Mouse (Mus musculus) forebrain, embryonic 10.5 days (tissue): Measurements from ENCODE around the gene Rb1. TPM values are rescaled to one million over a fixed set of nuclear protein-coding genes. Genes with fewer than 3 reads are reported as not detected.

Experiments
- DNase-seq: peaks from one replicate; pipeline ENCODE4 v3.0.0-alpha.2; 2017; ENCODE audit warnings: low spot score; ENCODE audit errors: extremely low spot score
- H3K27ac ChIP-seq: fragments of 300-500 bp; sonication (generic); 2 replicates; pipeline ENCODE4 v1.5.1; 2016; ENCODE audit warnings: mild to moderate bottlenecking
- H3K27me3 ChIP-seq: fragments of 300-500 bp; sonication (generic); 2 replicates; pipeline ENCODE4 v1.6.1; 2016; ENCODE audit warnings: mild to moderate bottlenecking; ENCODE audit not compliant: poor library complexity, severe bottlenecking
- H3K36me3 ChIP-seq: fragments of 300-500 bp; sonication (generic); replicated peaks from 2 replicates; pipeline ENCODE4 v1.6.1; 2016; ENCODE audit warnings: mild to moderate bottlenecking, moderate library complexity
- H3K4me1 ChIP-seq: fragments of 300-500 bp; sonication (generic); 2 replicates; pipeline ENCODE4 v1.6.1; 2016
- H3K4me3 ChIP-seq: fragments of 300-500 bp; sonication (generic); 2 replicates; pipeline ENCODE4 v1.5.1; 2016; ENCODE audit warnings: mild to moderate bottlenecking, moderate library complexity
- H3K9me3 ChIP-seq: fragments of 300-500 bp; sonication (generic); 2 replicates; pipeline ENCODE4 v1.6.1; 2016; ENCODE audit warnings: mild to moderate bottlenecking, moderate library complexity
- WGBS: fragments of 180-500 bp; shearing (Covaris S2); methylation state at CpG from one replicate; pipeline ENCODE4 v1.1.7; 2016; 5-methylcytosine and 5-hydroxymethylcytosine counted together
- polyA plus RNA-seq: library from polyadenylated mRNA; unstranded; fragments of >200 nt; fragmentation: Nextera tagmentation; extraction: Ambion mirVana; gene quantifications from 2 replicates; pipeline ENCODE4 v1.2.1, GENCODE M21; 2016

Rb1 gene
- polyA plus RNA-seq, 1 experiment from 2014 or later: 27.7 TPM

DNA sequence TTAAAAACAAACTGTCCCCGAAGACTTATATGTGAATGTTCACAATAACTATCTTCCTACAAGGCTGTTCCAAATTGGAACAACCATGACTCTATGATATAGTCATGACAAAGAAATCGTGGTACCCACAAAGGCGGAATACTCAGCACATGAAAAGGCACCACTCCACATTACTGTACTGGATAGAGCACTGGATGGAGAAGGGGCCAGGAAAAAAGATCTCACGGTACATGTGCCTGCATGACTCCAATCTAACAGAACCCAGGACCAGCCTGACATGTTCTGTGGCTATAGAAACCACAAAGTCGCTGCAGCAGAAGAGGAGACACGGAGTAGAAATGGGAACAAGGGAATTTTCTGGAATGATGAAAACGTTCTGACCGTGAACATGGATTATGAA lies 29.1 kb upstream of the Rb1 start:
- 93% methylated on average over 8 of the region's 8 CpGs for WGBS
- Histone ChIP-seq H3K27me3 (no peaks in the 10 kb centered on the region), H3K36me3 (peaks cover 33% of the 10 kb centered on the region), H3K9me3 (no peaks in the 10 kb centered on the region), H3K27ac (no peak overlapping the region), H3K4me3 (no peak overlapping the region), H3K4me1 (no peaks in the 10 kb centered on the region)
- no peak for DNase-seq

DNA sequence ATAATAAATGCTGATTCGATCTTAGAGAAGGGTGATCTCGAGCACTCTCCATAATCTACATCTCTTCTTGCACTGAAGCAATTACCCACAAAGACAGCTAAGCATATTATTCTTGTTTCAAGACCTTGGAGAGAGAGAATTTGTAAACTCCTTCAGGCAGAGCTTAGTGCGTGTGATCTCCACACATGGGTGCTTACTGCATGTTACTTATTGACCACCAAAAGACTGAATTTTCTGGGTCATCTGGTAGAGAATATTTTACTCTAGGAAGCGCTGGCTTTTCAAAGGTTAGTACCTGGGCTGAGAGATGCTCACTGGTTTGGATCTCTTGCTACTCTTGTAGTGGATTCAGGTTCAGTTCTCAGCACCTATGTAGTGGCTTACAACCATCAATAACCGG lies 25.5 kb upstream of the Rb1 start:
- Histone ChIP-seq H3K4me3 (no peak overlapping the region), H3K9me3 (no peaks in the 10 kb centered on the region), H3K36me3 (peaks cover 6% of the 10 kb centered on the region; the same call in 1 of the 2 replicates), H3K27me3 (no peaks in the 10 kb centered on the region), H3K27ac (no peak overlapping the region), H3K4me1 (peaks cover 5% of the 10 kb centered on the region)
- DNase-seq: no peak
- 92% methylated on average over 5 of the region's 5 CpGs for WGBS

GRCm38 (mm10) chr14:73350029-73350428 lies 24.4 kb upstream of the Rb1 start:
- H3K36me3 ChIP-seq: 0 out of 2 replicates have a peak, but pooled peaks cover under 1% of the 10 kb centered on the region
- peaks cover 5% of the 10 kb centered on the region for H3K4me1 ChIP-seq
- H3K27me3 ChIP-seq: no peaks in the 10 kb centered on the region
- 76% methylated on average over 1 of the region's 1 CpGs for WGBS
- H3K9me3 ChIP-seq: no peaks in the 10 kb centered on the region
- H3K27ac ChIP-seq: no peak overlapping the region
- H3K4me3 ChIP-seq: no peak overlapping the region
- no peak for DNase-seq

GRCm38 (mm10) chr14:73349061-73349670 lies 23.5 kb upstream of the Rb1 start:
- 67% methylated on average over 7 of the region's 7 CpGs for WGBS
- Histone ChIP-seq H3K27ac (no peak overlapping the region), H3K4me1 (peaks cover 5% of the 10 kb centered on the region), H3K4me3 (no peak overlapping the region), H3K36me3 (no peaks in the 10 kb centered on the region), H3K27me3 (no peaks in the 10 kb centered on the region), H3K9me3 (no peaks in the 10 kb centered on the region)
- DNase-seq: no peak

GRCm38 (mm10) chr14:73347302-73347701 lies 21.7 kb upstream of the Rb1 start:
- no peak for DNase-seq
- WGBS: 93% methylated on average over 9 of the region's 9 CpGs
- Histone ChIP-seq H3K36me3 (no peaks in the 10 kb centered on the region), H3K4me3 (no peak overlapping the region), H3K27me3 (no peaks in the 10 kb centered on the region), H3K4me1 (peaks cover 5% of the 10 kb centered on the region), H3K27ac (no peak overlapping the region), H3K9me3 (no peaks in the 10 kb centered on the region)

DNA sequence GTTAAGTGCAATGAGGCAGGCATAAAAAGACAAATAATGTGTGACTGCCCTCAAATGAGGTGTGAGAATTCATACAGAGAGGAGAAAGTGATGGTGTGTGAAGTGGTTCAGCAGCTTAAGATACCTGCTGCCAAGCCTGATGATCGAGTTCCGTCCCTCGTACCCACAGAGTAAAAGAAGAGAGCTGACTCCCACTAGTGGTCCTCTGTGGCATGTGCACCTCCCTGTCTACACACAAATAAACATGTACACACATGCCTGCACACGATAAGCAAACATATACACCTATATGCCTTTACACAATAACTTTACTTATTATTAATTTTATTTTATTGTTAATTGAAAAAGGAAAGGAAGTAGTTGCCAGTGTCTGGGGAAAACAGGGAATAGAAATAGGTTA lies 20.0 kb upstream of the Rb1 start:
- Histone ChIP-seq H3K4me1 (peaks cover 5% of the 10 kb centered on the region), H3K27me3 (no peaks in the 10 kb centered on the region), H3K27ac (no peak overlapping the region), H3K9me3 (no peaks in the 10 kb centered on the region), H3K36me3 (no peaks in the 10 kb centered on the region), H3K4me3 (no peak overlapping the region)
- DNase-seq: no peak
- 91% methylated on average over 4 of the region's 4 CpGs for WGBS

- Histone ChIP-seq H3K27ac (no peak overlapping the region), H3K27me3 (no peaks in the 10 kb centered on the region), H3K9me3 (no peaks in the 10 kb centered on the region), H3K4me1 (no peaks in the 10 kb centered on the region), H3K36me3 (no peaks in the 10 kb centered on the region), H3K4me3 (no peak overlapping the region)
- no peak for DNase-seq
- 70% methylated on average over 6 of the region's 6 CpGs for WGBS
Measured at GRCm38 (mm10) chr14:73340051-73340755, 14.6 kb upstream of the Rb1 start.

- Histone ChIP-seq H3K4me1 (no peaks in the 10 kb centered on the region), H3K9me3 (no peaks in the 10 kb centered on the region), H3K4me3 (no peak overlapping the region), H3K27ac (no peak overlapping the region), H3K27me3 (no peaks in the 10 kb centered on the region), H3K36me3 (no peaks in the 10 kb centered on the region)
- 82% methylated on average over 3 of the region's 3 CpGs for whole genome bisulfite sequencing
- DNase-seq: no peak
Measured at GRCm38 (mm10) chr14:73339615-73340014, 14.0 kb upstream of the Rb1 start.

- WGBS: 83% methylated on average over 6 of the region's 6 CpGs
- Histone ChIP-seq H3K36me3 (no peaks in the 10 kb centered on the region), H3K27ac (no peak overlapping the region), H3K4me1 (no peaks in the 10 kb centered on the region), H3K9me3 (no peaks in the 10 kb centered on the region), H3K4me3 (no peak overlapping the region), H3K27me3 (no peaks in the 10 kb centered on the region)
- no peak for DNase-seq
Measured at GRCm38 (mm10) chr14:73336316-73337080, 10.9 kb upstream of the Rb1 start.

GRCm38 (mm10) chr14:73334926-73335805 lies 9.5 kb upstream of the Rb1 start:
- DNase-seq: no peak
- H3K4me3 ChIP-seq: no peak overlapping the region
- no peaks in the 10 kb centered on the region for H3K4me1 ChIP-seq
- 88% methylated on average over 22 of the region's 22 CpGs for WGBS
- H3K36me3 ChIP-seq: no peaks in the 10 kb centered on the region
- no peaks in the 10 kb centered on the region for H3K27me3 ChIP-seq
- no peak overlapping the region for H3K27ac ChIP-seq
- no peaks in the 10 kb centered on the region for H3K9me3 ChIP-seq

GRCm38 (mm10) chr14:73333880-73334279 lies 8.3 kb upstream of the Rb1 start:
- H3K4me3 ChIP-seq: no peak overlapping the region
- H3K9me3 ChIP-seq: no peaks in the 10 kb centered on the region
- DNase-seq: no peak
- no peaks in the 10 kb centered on the region for H3K4me1 ChIP-seq
- no peak overlapping the region for H3K27ac ChIP-seq
- 95% methylated on average over 3 of the region's 3 CpGs for WGBS
- no peaks in the 10 kb centered on the region for H3K36me3 ChIP-seq
- no peaks in the 10 kb centered on the region for H3K27me3 ChIP-seq

DNA sequence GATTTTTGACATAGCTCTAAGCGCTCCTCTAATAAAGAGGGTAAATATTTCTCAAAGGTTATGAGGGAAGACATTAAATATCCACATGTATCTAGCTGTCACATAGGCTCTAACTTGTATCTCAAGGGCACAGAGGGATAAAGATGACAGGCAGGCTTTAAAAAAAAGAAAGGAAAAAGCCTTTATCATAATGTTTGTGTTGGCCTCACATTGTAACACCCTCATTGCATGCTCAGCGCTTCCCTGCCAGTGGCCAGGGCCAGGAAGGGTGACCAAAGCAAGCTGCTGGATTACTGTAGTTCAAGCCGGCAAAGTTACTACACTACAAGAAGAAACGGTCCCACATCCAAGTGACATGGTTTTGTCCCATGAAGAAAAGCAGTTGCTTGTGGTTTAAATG lies 5.8 kb upstream of the Rb1 start:
- H3K36me3 ChIP-seq: no peaks in the 10 kb centered on the region
- peaks cover 9% of the 10 kb centered on the region for H3K4me1 ChIP-seq
- no peak for DNase-seq
- no peak overlapping the region for H3K27ac ChIP-seq
- 92% methylated on average over 4 of the region's 4 CpGs for WGBS
- H3K27me3 ChIP-seq: no peaks in the 10 kb centered on the region
- no peaks in the 10 kb centered on the region for H3K9me3 ChIP-seq
- no peak overlapping the region for H3K4me3 ChIP-seq
